Mouse (Mus musculus): ENCODE results near the gene Tbc1d13. TPM values are rescaled to one million over a fixed set of nuclear protein-coding genes. Genes with fewer than 3 reads are reported as not detected.

Gene Tbc1d13
- polyA plus RNA-seq, 1 experiment from 2014 or later = 6.9 TPM

DNA sequence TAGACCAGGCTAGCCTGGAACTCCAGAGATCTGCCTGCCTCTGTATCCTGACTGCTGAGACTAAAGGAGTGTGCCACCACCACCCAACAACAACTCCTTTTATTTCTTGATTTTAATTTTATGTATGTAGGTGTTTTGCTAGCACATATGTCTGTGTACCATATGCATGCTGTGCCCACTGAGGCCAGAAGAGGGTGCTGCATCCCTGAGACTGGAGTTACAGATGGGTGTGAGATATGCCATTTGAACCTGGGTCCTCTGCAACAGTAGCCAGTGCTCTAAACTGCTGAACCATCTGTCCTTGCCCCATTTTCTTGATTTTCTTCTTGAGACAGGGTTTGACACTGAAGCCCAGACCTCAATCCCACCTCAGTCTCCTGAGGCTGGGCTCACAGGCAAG lies 27.2 kb upstream of the Tbc1d13 start:
- no peaks in the 10 kb centered on the region for H3K4me1 ChIP-seq
- H3K27ac ChIP-seq (replicated peaks) = no peak overlapping the region
- no peak for ATAC-seq (ENCODE audit: insufficient number of reproducible peaks, low FRiP score, low TSS enrichment, low read depth)
- no peaks in the 10 kb centered on the region for H3K9me3 ChIP-seq (replicated peaks)
- no peak overlapping the region for H3K9ac ChIP-seq
- no peak overlapping the region for H3K4me2 ChIP-seq (replicated peaks)
- peaks cover 94% of the 10 kb centered on the region for H3K36me3 ChIP-seq
- no peak overlapping the region for H3K4me3 ChIP-seq (replicated peaks)
- no peaks in the 10 kb centered on the region for H3K27me3 ChIP-seq

DNA sequence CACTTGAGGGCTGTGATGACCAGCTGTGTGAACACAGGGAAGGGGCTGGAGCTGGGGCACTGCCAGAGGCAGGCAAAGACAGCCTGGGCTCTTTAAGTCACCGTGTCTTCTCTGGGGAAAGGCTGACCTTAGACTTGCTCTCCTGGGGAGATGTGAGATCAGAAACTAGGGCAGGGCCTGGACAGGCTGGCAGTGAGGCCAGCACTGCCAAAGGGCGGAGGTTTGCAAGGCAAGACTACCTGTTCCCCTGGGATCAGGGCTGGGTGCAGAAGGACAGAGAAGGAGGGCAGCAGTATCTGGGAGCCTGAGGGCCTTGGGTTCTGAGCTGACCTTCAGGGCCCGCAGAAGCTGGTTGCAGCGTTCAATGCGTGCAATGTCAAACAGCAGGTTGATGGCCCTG lies 25.9 kb upstream of the Tbc1d13 start:
- Histone ChIP-seq H3K36me3 (peaks cover 92% of the 10 kb centered on the region), H3K9ac (no peak overlapping the region), H3K4me2 (replicated peaks) (no peak overlapping the region), H3K27me3 (no peaks in the 10 kb centered on the region), H3K4me3 (replicated peaks) (no peak overlapping the region), H3K9me3 (replicated peaks) (no peaks in the 10 kb centered on the region), H3K27ac (replicated peaks) (no peak overlapping the region), H3K4me1 (no peaks in the 10 kb centered on the region)
- 92% methylated on average over 5 of the region's 5 CpGs for WGBS
- ATAC-seq (ENCODE audit: insufficient number of reproducible peaks, low FRiP score, low TSS enrichment, low read depth) = peak; percentile 31; the same call in 1 of the 2 replicates

DNA sequence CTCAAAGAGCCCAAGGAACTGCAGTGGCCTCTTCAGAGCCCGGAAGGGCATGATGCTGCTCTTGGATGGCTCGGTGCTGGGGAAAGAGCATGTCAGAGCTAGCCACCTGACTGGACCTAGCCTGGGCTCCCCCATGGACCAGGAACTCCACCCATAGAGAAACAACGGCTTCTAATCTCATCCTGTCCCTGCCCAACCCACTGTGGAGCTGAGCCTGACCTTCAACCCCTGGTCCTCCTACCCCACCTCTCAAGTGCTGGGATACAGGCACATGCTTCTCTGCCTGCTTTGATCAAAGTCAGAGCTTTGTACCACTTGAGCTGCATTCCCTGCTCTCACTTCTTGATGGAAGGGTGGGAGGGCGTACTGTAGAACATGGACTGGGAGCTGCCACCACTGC lies 25.3 kb upstream of the Tbc1d13 start:
- H3K36me3 ChIP-seq = peaks cover 92% of the 10 kb centered on the region
- no peak overlapping the region for H3K27ac ChIP-seq (replicated peaks)
- no peaks in the 10 kb centered on the region for H3K4me1 ChIP-seq
- no peak overlapping the region for H3K4me3 ChIP-seq (replicated peaks)
- no peak for ATAC-seq (ENCODE audit: insufficient number of reproducible peaks, low FRiP score, low TSS enrichment, low read depth)
- H3K27me3 ChIP-seq = no peaks in the 10 kb centered on the region
- no peak overlapping the region for H3K9ac ChIP-seq
- H3K9me3 ChIP-seq (replicated peaks) = no peaks in the 10 kb centered on the region
- H3K4me2 ChIP-seq (replicated peaks) = no peak overlapping the region
- 86% methylated on average over 4 of the region's 4 CpGs for WGBS

DNA sequence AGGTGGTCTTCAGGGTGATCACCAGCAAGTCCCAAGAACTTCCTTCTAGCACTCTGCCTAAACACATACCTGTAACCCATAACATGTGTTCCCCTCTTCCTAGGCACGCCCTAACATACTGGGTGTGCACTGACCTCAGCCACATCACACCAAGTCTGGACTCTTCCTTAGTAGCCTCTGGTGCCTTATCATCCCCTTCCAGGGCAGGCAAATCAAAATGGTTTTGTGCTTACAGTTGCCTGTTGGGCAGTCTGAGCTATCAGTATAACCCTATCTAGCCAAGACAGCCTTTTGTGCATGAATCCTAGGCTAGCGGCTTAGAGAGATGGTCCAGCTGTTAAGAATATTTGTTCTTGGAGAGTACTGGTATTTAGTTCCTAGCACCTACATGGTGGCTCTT lies 22.0 kb upstream of the Tbc1d13 start:
- 97% methylated on average over 2 of the region's 2 CpGs for WGBS
- peaks cover 62% of the 10 kb centered on the region for H3K36me3 ChIP-seq
- no peak for ATAC-seq (ENCODE audit: insufficient number of reproducible peaks, low FRiP score, low TSS enrichment, low read depth)

DNA sequence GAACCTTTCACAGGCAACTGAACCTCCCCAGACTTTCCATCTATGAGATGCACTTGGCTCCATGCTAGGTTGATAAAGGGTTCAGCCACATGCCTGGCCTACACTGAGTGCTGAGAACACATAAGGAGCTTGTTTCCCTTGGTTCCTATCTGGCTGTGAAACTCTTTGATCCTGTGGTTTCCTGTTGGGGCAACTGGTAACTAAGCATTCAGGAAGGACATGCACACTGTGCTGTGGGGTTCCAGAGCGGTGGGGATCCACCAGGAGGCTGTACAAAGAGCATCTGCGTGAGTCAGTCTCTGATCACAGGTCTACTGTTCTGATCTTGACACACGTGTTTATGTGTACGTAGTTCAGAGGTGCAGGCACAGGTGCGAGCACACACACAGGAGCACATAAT lies 21.0 kb upstream of the Tbc1d13 start:
- peaks cover 52% of the 10 kb centered on the region for H3K36me3 ChIP-seq

More for the DNA sequence above, 22.0 kb upstream of the Tbc1d13 start:
- Histone ChIP-seq H3K4me3 (replicated peaks) (no peak overlapping the region), H3K9ac (no peak overlapping the region), H3K4me1 (no peaks in the 10 kb centered on the region), H3K27me3 (no peaks in the 10 kb centered on the region), H3K27ac (replicated peaks) (no peak overlapping the region), H3K9me3 (replicated peaks) (no peaks in the 10 kb centered on the region), H3K4me2 (replicated peaks) (no peak overlapping the region)

DNA sequence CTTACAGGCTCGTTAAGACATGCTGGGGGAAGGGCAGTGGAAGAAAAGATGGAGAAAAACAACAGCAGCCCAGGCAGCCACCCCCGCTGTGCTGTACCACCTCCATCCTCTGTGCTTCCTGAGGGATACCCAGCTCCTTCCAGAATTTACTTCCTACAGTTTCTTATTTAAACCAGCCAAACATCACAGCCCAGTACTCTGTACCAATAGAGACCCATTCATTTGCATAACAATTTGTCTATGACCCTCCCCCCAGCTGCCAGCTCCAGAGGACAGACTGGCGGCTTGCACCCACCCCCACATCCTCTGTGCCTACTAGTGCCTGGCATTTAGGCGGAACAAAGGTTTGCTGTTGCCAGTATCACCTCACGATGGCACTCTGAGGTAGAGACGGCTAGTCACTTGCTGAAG lies 13.9 kb upstream of the Tbc1d13 start:
- no peaks in the 10 kb centered on the region for H3K27me3 ChIP-seq
- ATAC-seq (ENCODE audit: insufficient number of reproducible peaks, low FRiP score, low TSS enrichment, low read depth) = no peak
- H3K9me3 ChIP-seq (replicated peaks) = no peaks in the 10 kb centered on the region
- H3K36me3 ChIP-seq = peaks cover 5% of the 10 kb centered on the region; the same call in 1 of the 2 replicates
- H3K4me1 ChIP-seq = peaks cover 18% of the 10 kb centered on the region
- 33% methylated on average over 6 of the region's 6 CpGs for WGBS
- no peak overlapping the region for H3K4me3 ChIP-seq (replicated peaks)
- H3K27ac ChIP-seq (replicated peaks) = no peak overlapping the region
- H3K9ac ChIP-seq = no peak overlapping the region
- H3K4me2 ChIP-seq (replicated peaks) = no peak overlapping the region

More for the DNA sequence above, 21.0 kb upstream of the Tbc1d13 start:
- Histone ChIP-seq H3K27me3 (no peaks in the 10 kb centered on the region), H3K4me1 (no peaks in the 10 kb centered on the region), H3K4me2 (replicated peaks) (no peak overlapping the region), H3K27ac (replicated peaks) (no peak overlapping the region), H3K9ac (no peak overlapping the region), H3K4me3 (replicated peaks) (no peak overlapping the region), H3K9me3 (replicated peaks) (no peaks in the 10 kb centered on the region)
- ATAC-seq (ENCODE audit: insufficient number of reproducible peaks, low FRiP score, low TSS enrichment, low read depth) = no peak
- 93% methylated on average over 5 of the region's 5 CpGs for WGBS

DNA sequence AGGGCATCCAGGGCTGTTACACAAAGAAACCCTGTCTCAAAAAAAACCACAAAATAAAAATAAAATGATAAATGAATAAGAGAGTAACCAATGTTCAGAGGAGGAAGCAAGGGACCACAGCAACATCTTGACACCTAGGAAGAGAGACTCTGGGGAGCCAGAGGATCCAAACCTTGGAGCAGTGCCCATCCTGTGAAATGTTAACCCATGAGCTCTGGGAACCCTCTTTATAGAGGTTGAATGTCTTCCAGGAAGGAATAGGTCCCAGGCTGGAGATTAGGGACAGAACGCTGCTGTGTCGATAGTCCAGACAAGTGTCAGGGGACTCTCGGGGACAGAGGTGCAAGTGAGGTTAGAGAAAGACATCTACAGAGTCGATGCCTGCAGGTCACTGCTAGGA lies 13.3 kb upstream of the Tbc1d13 start:
- WGBS = 81% methylated on average over 4 of the region's 4 CpGs
- ATAC-seq (ENCODE audit: insufficient number of reproducible peaks, low FRiP score, low TSS enrichment, low read depth) = no peak
- Histone ChIP-seq H3K9ac (no peak overlapping the region), H3K4me1 (peaks cover 25% of the 10 kb centered on the region), H3K36me3 (peaks cover 5% of the 10 kb centered on the region; the same call in 1 of the 2 replicates), H3K4me2 (replicated peaks) (no peak overlapping the region), H3K4me3 (replicated peaks) (no peak overlapping the region), H3K27ac (replicated peaks) (no peak overlapping the region), H3K27me3 (no peaks in the 10 kb centered on the region), H3K9me3 (replicated peaks) (no peaks in the 10 kb centered on the region)

DNA sequence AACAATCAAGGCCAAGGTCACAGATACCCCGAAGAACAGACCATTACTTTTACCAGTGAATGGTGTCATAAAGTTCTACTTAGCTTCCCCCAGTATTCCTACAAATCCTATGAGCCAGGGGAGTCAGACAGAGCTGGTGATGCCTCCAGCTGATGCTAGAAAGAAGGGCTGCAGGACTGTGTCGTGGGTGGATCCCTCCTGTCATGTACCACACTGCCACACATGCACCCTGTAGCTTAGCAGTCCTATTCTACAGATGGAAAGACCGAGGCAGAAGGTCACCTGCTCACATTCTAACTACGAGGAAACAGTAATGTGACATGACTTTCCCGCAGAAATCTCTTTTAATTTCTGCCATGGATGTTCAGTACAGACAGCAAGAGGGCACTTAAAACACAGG lies 10.8 kb upstream of the Tbc1d13 start:
- 86% methylated on average over 5 of the region's 5 CpGs for WGBS
- Histone ChIP-seq H3K36me3 (0 out of 2 replicates have a peak, but pooled peaks cover 5% of the 10 kb centered on the region), H3K4me2 (replicated peaks) (no peak overlapping the region), H3K4me1 (peaks cover 26% of the 10 kb centered on the region), H3K27me3 (no peaks in the 10 kb centered on the region), H3K27ac (replicated peaks) (no peak overlapping the region), H3K9me3 (replicated peaks) (no peaks in the 10 kb centered on the region), H3K4me3 (replicated peaks) (no peak overlapping the region; the same call in 1 of the 2 replicates), H3K9ac (no peak overlapping the region)
- ATAC-seq (ENCODE audit: insufficient number of reproducible peaks, low FRiP score, low TSS enrichment, low read depth) = no peak

DNA sequence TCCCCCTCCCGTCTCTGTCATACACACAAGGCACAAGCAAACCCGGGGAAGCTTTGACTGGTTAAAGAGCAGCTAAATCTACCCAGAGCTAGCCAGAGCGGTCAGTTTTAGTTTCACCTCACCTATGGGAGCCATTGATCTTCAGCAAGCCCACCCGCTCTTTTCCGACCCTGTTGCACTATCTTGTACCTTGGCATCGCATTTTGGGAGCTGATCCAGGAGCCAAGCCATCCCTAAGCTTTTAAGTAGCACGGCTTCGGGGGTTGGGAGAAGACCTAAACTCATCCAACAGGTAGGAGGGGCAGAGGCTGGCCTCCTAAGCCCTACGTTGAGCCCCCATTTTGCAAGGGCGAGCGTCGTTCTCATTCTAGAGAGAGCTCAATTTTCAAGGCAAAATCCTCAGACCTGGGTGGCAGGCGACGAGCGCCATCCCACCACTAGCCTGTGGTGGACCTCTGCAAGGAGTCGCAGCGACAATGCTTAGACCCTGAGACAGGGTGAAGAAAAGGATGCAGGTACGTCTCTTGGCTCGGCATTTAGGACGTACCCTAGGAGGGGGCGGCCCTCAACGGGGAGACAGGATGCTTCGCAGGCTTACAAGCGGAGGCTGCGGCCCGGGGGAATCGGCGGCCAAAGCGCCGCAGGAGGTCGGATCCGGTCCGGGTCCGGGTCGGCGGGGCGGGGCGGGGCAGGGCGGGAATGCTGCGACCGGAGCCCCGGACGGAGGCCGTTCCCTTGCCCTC lies 9.6 kb upstream of the Tbc1d13 start:
- ATAC-seq (ENCODE audit: insufficient number of reproducible peaks, low FRiP score, low TSS enrichment, low read depth) = peak; percentile 51
- WGBS = 2% methylated on average over 42 of the region's 44 CpGs
- Histone ChIP-seq H3K9ac (peak overlapping the region; percentile 78), H3K4me3 (replicated peaks) (peak overlapping the region; percentile 80), H3K27me3 (no peaks in the 10 kb centered on the region), H3K9me3 (replicated peaks) (no peaks in the 10 kb centered on the region), H3K27ac (replicated peaks) (peak overlapping the region; percentile 94), H3K4me1 (peaks cover 26% of the 10 kb centered on the region), H3K36me3 (0 out of 2 replicates have a peak, but pooled peaks cover 5% of the 10 kb centered on the region), H3K4me2 (replicated peaks) (peak overlapping the region; percentile 83)

DNA sequence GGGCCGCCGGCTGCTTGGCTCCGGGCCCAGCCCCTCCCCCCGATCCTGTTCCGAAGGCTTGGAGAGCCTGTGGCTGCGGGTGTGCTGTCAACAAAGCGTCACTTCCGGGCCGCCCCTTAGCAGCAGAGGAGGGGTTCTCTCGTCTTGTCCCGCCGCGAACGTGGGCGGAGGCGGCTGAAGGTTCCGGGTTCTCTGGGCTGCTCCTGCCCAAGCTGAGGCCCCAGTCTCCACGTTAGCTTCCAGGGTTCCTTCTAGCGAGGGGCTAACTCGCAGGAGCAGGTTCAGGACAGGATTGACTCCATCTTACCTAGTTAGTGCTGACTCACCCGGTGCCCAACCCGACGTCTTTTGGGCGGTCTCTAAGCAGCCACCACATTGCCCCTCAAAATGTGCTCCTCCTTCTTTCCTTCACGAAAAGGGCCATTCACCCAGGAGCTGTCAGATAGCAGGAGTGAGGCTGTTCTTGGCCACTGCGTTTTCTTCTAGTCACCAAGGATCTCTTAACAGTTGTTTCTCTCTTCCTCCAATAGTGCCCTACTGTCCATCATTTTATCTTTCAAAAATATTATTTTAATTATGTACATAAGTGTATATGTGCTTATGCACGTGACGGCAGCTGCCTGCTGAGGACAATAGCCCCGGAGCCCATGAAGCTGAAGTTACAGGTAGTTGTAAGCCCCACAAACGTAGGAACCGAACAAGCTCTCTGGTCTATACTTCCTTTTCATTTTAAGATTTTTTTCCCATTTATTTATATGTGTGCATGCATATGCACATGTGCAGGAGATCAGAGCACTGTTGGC lies 8.9 kb upstream of the Tbc1d13 start, which contains the start of gene Zer1:
TSS of gene Zer1 (minus strand) at position 114 of the 803 bp plus-strand sequence.
- peak; percentile 95 for ATAC-seq (ENCODE audit: insufficient number of reproducible peaks, low FRiP score, low TSS enrichment, low read depth)
- peaks cover 26% of the 10 kb centered on the region for H3K4me1 ChIP-seq
- 0 out of 2 replicates have a peak, but pooled peaks cover 5% of the 10 kb centered on the region for H3K36me3 ChIP-seq
- no peaks in the 10 kb centered on the region for H3K9me3 ChIP-seq (replicated peaks)
- H3K27ac ChIP-seq (replicated peaks) = peak within 1 kb of the TSS; percentile 94
- peak within 1 kb of the TSS; percentile 83 for H3K4me2 ChIP-seq (replicated peaks)
- H3K27me3 ChIP-seq = no peaks in the 10 kb centered on the region
- peak within 1 kb of the TSS; percentile 78 for H3K9ac ChIP-seq
- H3K4me3 ChIP-seq (replicated peaks) = peak within 1 kb of the TSS; percentile 80
- 8% methylated on average over 31 of the region's 31 CpGs for WGBS

DNA sequence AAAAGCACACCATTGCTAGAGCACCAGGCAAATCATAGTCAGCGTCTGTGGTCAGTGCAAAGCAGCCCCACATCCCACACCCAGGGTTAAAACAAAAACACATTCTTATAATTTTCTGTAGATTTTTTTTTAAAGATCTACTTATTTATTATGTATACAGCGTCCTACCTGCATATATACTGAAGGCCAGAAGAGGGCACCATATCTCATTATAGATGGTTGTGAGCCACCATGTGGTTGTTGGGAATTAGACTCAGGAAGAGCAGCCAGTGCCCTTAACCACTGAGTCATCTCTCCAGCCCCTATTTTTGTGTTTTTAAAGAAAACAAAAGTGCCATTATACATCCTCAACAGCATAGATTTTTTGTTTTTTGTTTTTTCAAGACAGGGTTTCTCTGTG lies 4.8 kb upstream of the Tbc1d13 start:
- no peak overlapping the region for H3K9ac ChIP-seq
- H3K36me3 ChIP-seq = no peaks in the 10 kb centered on the region
- peaks cover 17% of the 10 kb centered on the region for H3K4me1 ChIP-seq
- no peaks in the 10 kb centered on the region for H3K27me3 ChIP-seq
- no peak overlapping the region for H3K4me2 ChIP-seq (replicated peaks)
- no peak for ATAC-seq (ENCODE audit: insufficient number of reproducible peaks, low FRiP score, low TSS enrichment, low read depth)
- WGBS = 23% methylated on average over 2 of the region's 2 CpGs
- H3K4me3 ChIP-seq (replicated peaks) = no peak overlapping the region
- H3K9me3 ChIP-seq (replicated peaks) = no peaks in the 10 kb centered on the region
- no peak overlapping the region for H3K27ac ChIP-seq (replicated peaks)

Measured in embryonic facial prominence, embryonic 15.5 days (tissue).